ENCODE assay signal across 11 mouse cellular contexts in genomic region chr7:87110985-87111372, GRCm38 (mm10).
A peak's percentile ranks its signal among the peaks of the same experiment; 100 is the strongest.
DNase-seq lines count a peak whose midpoint lies in the region; ATAC-seq lines count a peak whose summit lies in the region.
"Had no signal": no experiment of that assay in that cellular context is flagged by ENCODE, and none has a peak within 500 bp of the region (broad histone marks: within the 10 kb centered on the region; RNA-seq: fewer than 3 reads in every experiment).

No protein-coding gene starts in this region.

- no peaks in the 10 kb centered on the region for H3K36me3 ChIP-seq in heart, embryonic 11.5 days (ENCODE audit: control insufficient read depth, insufficient read depth, low read length)
- no peaks in the 10 kb centered on the region for H3K36me3 ChIP-seq in forebrain, embryonic 14.5 days (ENCODE audit: control insufficient read depth, insufficient read depth, low read length)
- H3K36me3 ChIP-seq in midbrain, embryonic 10.5 days, result no peaks in the 10 kb centered on the region
- H3K36me3 ChIP-seq: liver, embryonic 12.5 days had no signal

- DNase-seq in heart, adult 9 months (ENCODE audit: low spot score in 2 of 2), result no peak
- DNase-seq in brain, adult 2 months (ENCODE audit: low read depth, low spot score), result peak; percentile 6
- DNase-seq in forebrain, embryonic 14.5 days (ENCODE audit: low spot score), result peak; percentile 6
- no peak for DNase-seq in midbrain, embryonic 10.5 days (ENCODE audit: low spot score)
- no peak for DNase-seq in MN1 (ENCODE audit: low spot score)
- no peak for DNase-seq in left cerebral cortex, postnatal 36 days (ENCODE audit: low spot score in 2 of 2)
- DNase-seq in urinary bladder, adult 2 months (ENCODE audit: low spot score), result no peak
- DNase-seq: cerebellum, adult 11-12 months had no signal

- intact Hi-C loops in left cerebral cortex, postnatal 36 days (cut with DNase I), result loop anchor here (2.0 to 5.0 kb wide), 3 partner anchors 164 to 1931 kb away; no protein-coding TSS in a partner anchor

- no peak overlapping the region for H3K27ac ChIP-seq in heart, embryonic 11.5 days (ENCODE audit: low read depth, low read length)
- no peak overlapping the region for H3K27ac ChIP-seq in forebrain, embryonic 14.5 days (ENCODE audit: low read depth, low read length)
- peak overlapping the region; percentile 57 for H3K27ac ChIP-seq in midbrain, embryonic 10.5 days (replicated peaks)
- H3K27ac ChIP-seq: liver, embryonic 12.5 days had no signal

- no peaks in the 10 kb centered on the region for H3K27me3 ChIP-seq in heart, embryonic 11.5 days (ENCODE audit: control insufficient read depth, insufficient read depth, low read length)
- H3K27me3 ChIP-seq in forebrain, embryonic 14.5 days (replicated peaks; ENCODE audit: control insufficient read depth, insufficient read depth, low read length), result no peaks in the 10 kb centered on the region
- no peaks in the 10 kb centered on the region for H3K27me3 ChIP-seq in midbrain, embryonic 10.5 days (ENCODE audit: low read depth, poor library complexity, severe bottlenecking)
- H3K27me3 ChIP-seq: liver, embryonic 12.5 days had no signal

- H3K9ac ChIP-seq in heart, embryonic 11.5 days (ENCODE audit: low read depth, low read length), result no peak overlapping the region
- peak overlapping the region; percentile 37; the same call in 1 of the 2 replicates for H3K9ac ChIP-seq in forebrain, embryonic 14.5 days (ENCODE audit: low read length)
- H3K9ac ChIP-seq: liver, embryonic 12.5 days had no signal

- no peak for ATAC-seq in heart, embryonic 11.5 days (replicated peaks; ENCODE audit: insufficient number of reproducible peaks, low FRiP score, low TSS enrichment)
- peak; percentile 61 for ATAC-seq in forebrain, embryonic 14.5 days
- ATAC-seq: CD4-positive, CD25-positive, alpha-beta regulatory T cell, adult 4 months; liver, embryonic 12.5 days had no signal

- H3K4me1 ChIP-seq in heart, embryonic 11.5 days (ENCODE audit: control insufficient read depth, insufficient read depth, low read length), result no peaks in the 10 kb centered on the region
- no peaks in the 10 kb centered on the region for H3K4me1 ChIP-seq in forebrain, embryonic 14.5 days (ENCODE audit: control insufficient read depth, insufficient read depth, low read length)
- H3K4me1 ChIP-seq in midbrain, embryonic 10.5 days, result no peaks in the 10 kb centered on the region
- H3K4me1 ChIP-seq: liver, embryonic 12.5 days had no signal

- H3K9me3 ChIP-seq in heart, embryonic 11.5 days (replicated peaks; ENCODE audit: control insufficient read depth, low read length), result no peaks in the 10 kb centered on the region
- no peaks in the 10 kb centered on the region for H3K9me3 ChIP-seq in forebrain, embryonic 14.5 days (replicated peaks; ENCODE audit: control insufficient read depth, low read length)
- H3K9me3 ChIP-seq in midbrain, embryonic 10.5 days (replicated peaks), result no peaks in the 10 kb centered on the region
- H3K9me3 ChIP-seq: liver, embryonic 12.5 days had no signal

- no peak overlapping the region for H3K4me3 ChIP-seq in heart, embryonic 11.5 days (ENCODE audit: low read depth, low read length)
- H3K4me3 ChIP-seq in forebrain, embryonic 14.5 days (ENCODE audit: low read depth, low read length), result no peak overlapping the region
- no peak overlapping the region for H3K4me3 ChIP-seq in midbrain, embryonic 10.5 days
- H3K4me3 ChIP-seq: liver, embryonic 12.5 days had no signal

- WGBS in heart, embryonic 11.5 days (ENCODE audit: insufficient replicate concordance), result 70% methylated on average over 4 of the region's 4 CpGs
- 72% methylated on average over 4 of the region's 4 CpGs for WGBS in forebrain, embryonic 14.5 days
- 77% methylated on average over 4 of the region's 4 CpGs for WGBS in midbrain, embryonic 10.5 days

- H3K4me2 ChIP-seq in heart, embryonic 11.5 days, result peak overlapping the region; percentile 37
- H3K4me2 ChIP-seq in forebrain, embryonic 14.5 days (ENCODE audit: low read length), result peak overlapping the region; percentile 40; the same call in 1 of the 2 replicates
- H3K4me2 ChIP-seq: liver, embryonic 12.5 days had no signal

Comparison
In these comparisons a context has a peak if more than half of its experiments do, and no peak if none do; other contexts are left out.
1. DNase-seq: peak in brain, adult 2 months (single experiment) and forebrain, embryonic 14.5 days (single experiment); none in heart, adult 9 months (0 of 2), midbrain, embryonic 10.5 days (single experiment), MN1 (single experiment), left cerebral cortex, postnatal 36 days (0 of 2) and urinary bladder, adult 2 months (single experiment).